Mouse (Mus musculus): ENCODE results near the gene Tmem94. TPM values are rescaled to one million over a fixed set of nuclear protein-coding genes. Genes with fewer than 3 reads are reported as not detected.

The Tmem94 gene
- polyA plus RNA-seq, 1 experiment from 2014 or later: 28.2 TPM

- H3K9me3 ChIP-seq (ENCODE audit: control insufficient read depth, low read length): peaks cover 6% of the 10 kb centered on the region
- peak; percentile 67 for ATAC-seq (ENCODE audit: low read depth)
- H3K4me1 ChIP-seq (replicated peaks; ENCODE audit: control insufficient read depth, insufficient read depth, low read length): peaks cover 58% of the 10 kb centered on the region
- peak overlapping the region; percentile 6 for H3K9ac ChIP-seq (ENCODE audit: low read length)
- H3K27me3 ChIP-seq (ENCODE audit: control insufficient read depth, insufficient read depth, low read depth, low read length): no peaks in the 10 kb centered on the region
- WGBS: 13% methylated on average over 6 of the region's 6 CpGs
- H3K27ac ChIP-seq (ENCODE audit: low read length): peak overlapping the region; percentile 94
- peaks cover 13% of the 10 kb centered on the region for H3K36me3 ChIP-seq (ENCODE audit: control insufficient read depth, insufficient read depth, low read length)
- 0 out of 2 replicates have a peak overlapping the region, but pooled peaks have one; percentile 9 for H3K4me2 ChIP-seq (ENCODE audit: low read depth, low read length)
- H3K4me3 ChIP-seq (ENCODE audit: low read length): no peak overlapping the region
These were observed 76.8 kb downstream of the Tmem94 start for GRCm38 (mm10) chr11:115841961-115842550.

- Histone ChIP-seq H3K4me1 (replicated peaks; ENCODE audit: control insufficient read depth, insufficient read depth, low read length) (peaks cover 48% of the 10 kb centered on the region), H3K9ac (ENCODE audit: low read length) (no peak overlapping the region), H3K4me2 (ENCODE audit: low read depth, low read length) (no peak overlapping the region), H3K9me3 (ENCODE audit: control insufficient read depth, low read length) (peaks cover 6% of the 10 kb centered on the region), H3K4me3 (ENCODE audit: low read length) (no peak overlapping the region), H3K27me3 (ENCODE audit: control insufficient read depth, insufficient read depth, low read depth, low read length) (no peaks in the 10 kb centered on the region), H3K27ac (ENCODE audit: low read length) (peak overlapping the region; percentile 94), H3K36me3 (ENCODE audit: control insufficient read depth, insufficient read depth, low read length) (peaks cover 16% of the 10 kb centered on the region)
- ATAC-seq (ENCODE audit: low read depth): no peak
- WGBS: 76% methylated on average over 12 of the region's 14 CpGs
These were observed 78.1 kb downstream of the Tmem94 start for GRCm38 (mm10) chr11:115843141-115843890.

- ATAC-seq (ENCODE audit: low read depth): peak; percentile 34; the same call in 1 of the 2 replicates
- Histone ChIP-seq H3K9me3 (ENCODE audit: control insufficient read depth, low read length) (peaks cover 6% of the 10 kb centered on the region), H3K9ac (ENCODE audit: low read length) (no peak overlapping the region), H3K27me3 (ENCODE audit: control insufficient read depth, insufficient read depth, low read depth, low read length) (no peaks in the 10 kb centered on the region), H3K4me2 (ENCODE audit: low read depth, low read length) (no peak overlapping the region), H3K4me3 (ENCODE audit: low read length) (no peak overlapping the region), H3K36me3 (ENCODE audit: control insufficient read depth, insufficient read depth, low read length) (peaks cover 19% of the 10 kb centered on the region), H3K27ac (ENCODE audit: low read length) (peak overlapping the region; percentile 55), H3K4me1 (replicated peaks; ENCODE audit: control insufficient read depth, insufficient read depth, low read length) (peaks cover 43% of the 10 kb centered on the region)
- WGBS: 67% methylated on average over 5 of the region's 5 CpGs
These were observed 78.6 kb downstream of the Tmem94 start for GRCm38 (mm10) chr11:115843891-115844239.

- 61% methylated on average over 8 of the region's 8 CpGs for WGBS
- Histone ChIP-seq H3K9ac (ENCODE audit: low read length) (no peak overlapping the region), H3K36me3 (ENCODE audit: control insufficient read depth, insufficient read depth, low read length) (peaks cover 19% of the 10 kb centered on the region), H3K9me3 (ENCODE audit: control insufficient read depth, low read length) (peaks cover 6% of the 10 kb centered on the region), H3K4me3 (ENCODE audit: low read length) (no peak overlapping the region), H3K4me1 (replicated peaks; ENCODE audit: control insufficient read depth, insufficient read depth, low read length) (peaks cover 39% of the 10 kb centered on the region), H3K27me3 (ENCODE audit: control insufficient read depth, insufficient read depth, low read depth, low read length) (no peaks in the 10 kb centered on the region), H3K4me2 (ENCODE audit: low read depth, low read length) (no peak overlapping the region), H3K27ac (ENCODE audit: low read length) (peak overlapping the region; percentile 55)
- no peak for ATAC-seq (ENCODE audit: low read depth)
These were observed 79.0 kb downstream of the Tmem94 start for GRCm38 (mm10) chr11:115844240-115844639.

GRCm38 (mm10) chr11:115845819-115846218 lies 80.6 kb downstream of the Tmem94 start:
- Histone ChIP-seq H3K27ac (ENCODE audit: low read length) (no peak overlapping the region), H3K9me3 (ENCODE audit: control insufficient read depth, low read length) (peaks cover 6% of the 10 kb centered on the region), H3K27me3 (ENCODE audit: control insufficient read depth, insufficient read depth, low read depth, low read length) (no peaks in the 10 kb centered on the region), H3K4me2 (ENCODE audit: low read depth, low read length) (no peak overlapping the region), H3K4me1 (replicated peaks; ENCODE audit: control insufficient read depth, insufficient read depth, low read length) (peaks cover 29% of the 10 kb centered on the region), H3K9ac (ENCODE audit: low read length) (no peak overlapping the region), H3K36me3 (ENCODE audit: control insufficient read depth, insufficient read depth, low read length) (peaks cover 25% of the 10 kb centered on the region), H3K4me3 (ENCODE audit: low read length) (no peak overlapping the region)
- WGBS: 90% methylated on average over 2 of the region's 2 CpGs
- no peak for ATAC-seq (ENCODE audit: low read depth)

Small RNA genes lying within 50 kb of the gene (microRNA-seq; reads per million reads assigned to microRNA genes)
- gene Mir5621: not detected

Other genes starting within 250 kb of the Tmem94 start
- gene Sumo2, start 229.2 kb upstream of the Tmem94 start, polyA plus RNA-seq (2015; fragmentation: Nextera tagmentation; extraction: Ambion mirVana): 889 and 930 TPM in 2 replicates
- gene Nup85, start 201.0 kb upstream of the Tmem94 start, polyA plus RNA-seq (2015; fragmentation: Nextera tagmentation; extraction: Ambion mirVana): 158 and 165 TPM in 2 replicates
- gene Mrps7, start 161.5 kb upstream of the Tmem94 start, polyA plus RNA-seq (2015; fragmentation: Nextera tagmentation; extraction: Ambion mirVana): 79.3 and 87.6 TPM in 2 replicates
- 21.1 and 25.4 TPM in 2 replicates for gene Gga3, start 161.4 kb upstream of the Tmem94 start, polyA plus RNA-seq (2015; fragmentation: Nextera tagmentation; extraction: Ambion mirVana)
- 36.8 and 40.6 TPM in 2 replicates for gene Mif4gd, start 152.5 kb upstream of the Tmem94 start, polyA plus RNA-seq (2015; fragmentation: Nextera tagmentation; extraction: Ambion mirVana)
- gene Slc25a19, start 137.1 kb upstream of the Tmem94 start, polyA plus RNA-seq (2015; fragmentation: Nextera tagmentation; extraction: Ambion mirVana): 25.0 and 25.4 TPM in 2 replicates
- 81.0 and 82.7 TPM in 2 replicates for gene Grb2, start 56.8 kb upstream of the Tmem94 start, polyA plus RNA-seq (2015; fragmentation: Nextera tagmentation; extraction: Ambion mirVana)
- 21.6 and 22.0 TPM in 2 replicates for gene Caskin2, start 48.2 kb downstream of the Tmem94 start, polyA plus RNA-seq (2015; fragmentation: Nextera tagmentation; extraction: Ambion mirVana)
- 36.9 and 38.1 TPM in 2 replicates for gene Tsen54, start 49.3 kb downstream of the Tmem94 start, polyA plus RNA-seq (2015; fragmentation: Nextera tagmentation; extraction: Ambion mirVana)
- gene Llgl2, start 58.6 kb downstream of the Tmem94 start, polyA plus RNA-seq (2015; fragmentation: Nextera tagmentation; extraction: Ambion mirVana): 45.0 and 58.7 TPM in 2 replicates
- gene Myo15b, start 93.0 kb downstream of the Tmem94 start, polyA plus RNA-seq (2015; fragmentation: Nextera tagmentation; extraction: Ambion mirVana): 0.83 and 2.0 TPM in 2 replicates
- gene Smim5, start 134.5 kb downstream of the Tmem94 start, polyA plus RNA-seq (2015; fragmentation: Nextera tagmentation; extraction: Ambion mirVana): 5.6 and 8.9 TPM in 2 replicates
- 35.5 and 36.2 TPM in 2 replicates for gene Smim6, start 146.6 kb downstream of the Tmem94 start, polyA plus RNA-seq (2015; fragmentation: Nextera tagmentation; extraction: Ambion mirVana)
- gene Sap30bp, start 167.8 kb downstream of the Tmem94 start, polyA plus RNA-seq (2015; fragmentation: Nextera tagmentation; extraction: Ambion mirVana): 34.3 and 36.8 TPM in 2 replicates
- 23.6 and 25.7 TPM in 2 replicates for gene Recql5, start 168.0 kb downstream of the Tmem94 start, polyA plus RNA-seq (2015; fragmentation: Nextera tagmentation; extraction: Ambion mirVana)
- 3.4 and 3.8 TPM in 2 replicates for gene Itgb4, start 209.3 kb downstream of the Tmem94 start, polyA plus RNA-seq (2015; fragmentation: Nextera tagmentation; extraction: Ambion mirVana)
- 188 and 190 TPM in 2 replicates for gene Galk1, start 247.3 kb downstream of the Tmem94 start, polyA plus RNA-seq (2015; fragmentation: Nextera tagmentation; extraction: Ambion mirVana)